Mouse (Mus musculus) bone marrow macrophage, adult 2 months (primary cell): ENCODE results near the gene Ctnnd2.

ENCODE experiments used
- CTCF ChIP-seq: IDR thresholded peaks from 2 replicates; pipeline ENCODE4 v1.5.1; 2012; ENCODE audit warnings: low read depth, mild to moderate bottlenecking, low read length, moderate library complexity
- POLR2A ChIP-seq: IDR thresholded peaks from 2 replicates; pipeline ENCODE4 v1.6.1; 2012; ENCODE audit warnings: mild to moderate bottlenecking, low read depth, low read length, borderline replicate concordance

DNA sequence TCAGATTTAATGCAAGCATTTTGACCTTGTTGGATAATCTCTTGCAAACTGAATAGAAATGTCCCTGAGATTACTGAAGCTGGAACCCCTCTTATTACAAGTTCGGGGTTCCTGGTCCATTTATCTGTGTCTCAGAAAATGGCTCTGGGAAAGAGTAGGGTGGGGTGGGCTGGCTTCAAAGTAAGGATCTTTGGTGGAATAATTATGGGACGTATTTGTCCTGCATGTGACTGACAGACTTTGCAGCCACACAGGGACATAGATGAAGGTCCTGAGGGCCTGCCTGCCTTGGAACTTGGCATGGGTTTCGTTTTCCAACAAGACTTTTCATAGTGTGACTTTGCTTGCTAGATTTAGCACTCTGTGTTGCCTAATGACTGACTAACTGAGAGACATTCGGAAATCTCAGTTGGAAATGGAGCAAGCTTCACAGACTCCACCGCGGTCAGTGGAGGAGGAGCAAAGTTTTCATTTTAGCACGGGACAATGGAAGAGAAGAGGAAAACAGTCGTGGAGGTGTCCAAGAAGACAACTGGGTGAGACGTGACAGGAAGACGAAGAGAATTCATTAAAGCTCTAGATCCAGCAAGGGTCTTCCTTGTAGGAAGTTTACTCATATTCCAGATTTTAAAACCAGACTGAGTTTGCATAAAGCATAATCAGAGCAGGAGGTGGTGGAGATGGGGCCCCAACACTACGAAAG is 749 bp upstream of the Ctnnd2 start:
- no peak for TF ChIP-seq CTCF
- no peak for TF ChIP-seq POLR2A
